Mouse (Mus musculus) frontal cortex, postnatal 14 days (tissue): Measurements from ENCODE around the gene Ube2cbp.

Experiments used
- DNase-seq, 2 experiments: peaks; one replicate each; pipeline ENCODE4 v3.0.0; 2022; ENCODE audit warnings: low spot score in 2 of 2

Ube2cbp gene

DNA sequence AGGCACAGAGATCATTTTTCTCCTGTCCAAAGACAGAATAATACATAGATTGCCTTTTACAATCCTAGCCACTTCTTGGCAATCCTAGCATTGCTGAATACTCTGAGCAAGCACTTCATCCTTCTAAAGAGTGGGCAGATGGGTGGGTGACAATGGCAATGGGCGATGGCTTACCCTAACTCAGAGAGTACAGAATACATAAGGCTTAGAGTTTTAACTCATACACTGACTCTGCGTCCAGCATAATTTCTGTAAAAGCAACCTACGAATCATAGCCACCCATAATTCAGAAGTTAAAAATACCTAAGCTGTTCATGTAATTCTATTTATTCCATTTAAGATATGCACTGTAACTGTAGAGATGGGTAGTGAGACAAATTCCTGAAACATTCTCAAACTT lies 29.2 kb downstream of the Ube2cbp start:
- no peak for DNase-seq

- DNase-seq: no peak
Measured at GRCm38 (mm10) chr9:86423331-86423730, 41.4 kb downstream of the Ube2cbp start.

- no peak for DNase-seq
Measured at GRCm38 (mm10) chr9:86419366-86419765, 45.4 kb downstream of the Ube2cbp start.

GRCm38 (mm10) chr9:86417971-86418370 lies 46.8 kb downstream of the Ube2cbp start:
- no peak for DNase-seq

- DNase-seq: no peak
Measured at GRCm38 (mm10) chr9:86395785-86396184, 69.0 kb downstream of the Ube2cbp start.

- no peak for DNase-seq
Measured at GRCm38 (mm10) chr9:86395012-86395411, 69.7 kb downstream of the Ube2cbp start.

DNA sequence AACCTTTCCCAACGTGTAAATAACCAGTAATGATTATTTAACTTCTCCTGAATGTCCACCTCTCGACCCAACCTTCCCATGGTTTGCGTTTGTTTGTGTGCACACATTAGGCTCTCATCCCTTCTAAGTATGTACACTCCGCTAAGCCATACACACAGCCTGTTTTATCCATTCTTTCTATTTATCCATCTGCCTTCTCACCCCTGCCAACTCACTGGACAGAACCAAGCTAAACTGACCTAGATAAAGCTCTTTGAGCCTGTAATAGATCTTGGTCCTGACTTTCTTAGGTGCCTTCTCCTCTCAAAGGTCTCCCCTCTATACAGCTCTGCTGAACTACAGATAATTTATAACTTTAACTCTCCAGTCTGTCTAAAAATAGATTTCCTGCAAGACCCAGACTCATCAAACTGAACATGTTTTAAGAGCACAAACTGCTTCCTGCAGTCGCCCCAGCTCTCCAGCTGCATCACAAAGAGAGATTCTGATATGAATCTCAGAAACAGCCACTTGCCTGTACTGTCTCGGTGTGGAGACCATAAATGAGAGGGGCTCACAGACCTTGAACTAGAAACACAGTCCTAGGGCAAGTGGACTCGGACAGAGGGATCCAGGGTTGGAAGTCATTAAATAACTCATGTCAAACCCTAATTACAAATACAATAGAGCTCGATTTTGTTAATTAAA lies 71.0 kb downstream of the Ube2cbp start:
- DNase-seq: no peak

DNA sequence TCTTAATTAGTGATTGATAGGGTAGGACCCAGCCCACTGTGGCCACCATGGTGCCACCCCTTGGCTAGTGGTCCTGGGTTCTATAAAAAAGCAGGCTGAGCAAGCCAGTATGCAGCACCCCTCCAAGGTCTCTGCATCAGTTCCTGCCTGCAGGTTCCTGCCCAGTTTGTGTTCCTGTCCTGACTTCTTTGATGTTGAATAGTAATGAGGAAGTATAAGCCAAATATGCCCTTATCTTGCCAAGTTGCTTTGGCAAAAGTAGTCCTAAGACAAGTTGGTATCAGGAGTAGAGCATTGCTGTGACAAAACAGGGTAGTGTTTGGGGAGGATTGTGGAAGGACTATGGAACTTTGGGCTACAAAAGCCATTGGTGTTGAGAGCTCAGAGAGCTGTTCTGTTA lies 73.3 kb downstream of the Ube2cbp start:
- DNase-seq: no peak

DNA sequence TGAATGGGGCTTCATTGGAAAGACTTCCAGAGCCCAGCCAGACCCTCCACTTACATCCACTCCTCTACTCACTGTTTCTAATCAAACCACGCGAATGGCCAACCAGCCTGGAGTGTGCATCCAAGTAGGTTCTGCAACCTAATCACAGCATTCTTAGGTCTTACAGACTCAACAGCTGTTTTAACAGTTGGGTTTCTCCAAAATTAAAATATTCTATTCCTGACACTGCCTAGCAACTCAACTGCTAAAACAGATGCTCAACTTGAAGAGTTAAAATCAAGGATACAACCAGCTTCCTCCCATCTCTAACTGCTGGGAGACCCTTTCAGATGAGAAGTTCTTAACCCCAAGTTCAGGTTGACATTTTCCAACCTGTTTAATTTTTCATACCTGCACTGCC lies 74.0 kb downstream of the Ube2cbp start:
- DNase-seq: no peak

- DNase-seq: no peak
Measured at GRCm38 (mm10) chr9:86388538-86388937, 76.2 kb downstream of the Ube2cbp start.

GRCm38 (mm10) chr9:86376923-86377322 lies 87.8 kb downstream of the Ube2cbp start:
- DNase-seq: no peak

GRCm38 (mm10) chr9:86372783-86373567 lies 91.8 kb downstream of the Ube2cbp start:
- DNase-seq: no peak

DNA sequence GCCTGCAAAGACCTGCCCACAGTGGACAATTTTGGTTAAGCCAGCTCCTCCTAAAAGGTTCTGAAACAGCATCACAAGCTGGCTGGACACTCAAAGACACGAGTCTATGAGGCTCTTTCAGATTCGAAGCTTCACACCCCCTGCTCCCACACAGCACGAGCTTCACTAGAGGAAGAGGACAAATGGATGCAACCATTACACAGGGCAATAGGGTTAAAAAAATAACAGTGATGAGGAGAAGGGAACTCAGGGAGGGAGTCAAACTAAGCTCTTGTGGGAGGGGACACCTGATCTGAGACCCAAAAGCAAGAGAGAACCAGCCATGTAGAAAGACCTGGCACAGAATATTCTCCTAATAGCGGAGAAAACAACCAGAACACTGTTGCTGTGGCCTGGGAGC lies 95.5 kb downstream of the Ube2cbp start:
- no peak for DNase-seq

- no peak for DNase-seq
Measured at GRCm38 (mm10) chr9:86360536-86360935, 104.2 kb downstream of the Ube2cbp start.

DNA sequence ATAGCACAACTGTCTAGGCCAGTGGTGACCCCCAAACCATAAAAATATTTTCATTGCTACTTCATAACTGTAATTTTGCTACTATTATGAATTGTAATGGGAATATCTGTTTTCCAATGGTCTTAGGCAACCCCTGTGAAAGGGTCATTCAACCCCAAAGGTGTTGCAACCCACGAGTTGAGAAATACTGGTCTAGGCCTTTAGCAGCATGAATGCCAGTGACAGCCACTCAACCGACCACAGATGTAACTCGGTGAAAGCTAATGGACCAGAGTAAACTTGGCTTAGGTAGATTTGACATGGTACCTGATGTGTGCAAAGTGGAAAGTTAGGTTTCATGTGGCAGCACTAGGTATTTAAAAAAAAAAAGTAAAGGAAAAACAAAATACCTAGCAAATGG lies 108.9 kb downstream of the Ube2cbp start:
- DNase-seq: no peak

- DNase-seq: no peak
Measured at GRCm38 (mm10) chr9:86351491-86351890, 113.3 kb downstream of the Ube2cbp start.

DNA sequence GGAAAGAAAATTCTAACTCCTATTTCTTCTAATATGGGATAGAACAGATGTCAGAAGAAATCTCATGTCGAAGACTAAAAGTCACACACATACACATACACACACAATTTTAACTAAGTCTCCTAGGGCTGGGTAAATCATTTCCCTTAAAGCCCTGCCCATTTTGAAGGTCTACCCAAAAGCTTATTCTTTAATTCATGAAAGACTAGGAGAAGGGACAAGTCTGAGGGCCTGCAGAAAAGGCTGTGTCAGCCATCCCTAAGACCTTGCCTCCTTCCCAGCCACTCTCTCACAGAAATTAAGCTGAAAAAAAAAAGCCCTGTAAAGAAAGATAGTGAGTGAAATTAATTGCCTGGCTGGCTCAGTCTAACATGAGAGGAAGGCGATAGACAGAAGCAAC lies 128.0 kb downstream of the Ube2cbp start:
- no peak for DNase-seq

DNA sequence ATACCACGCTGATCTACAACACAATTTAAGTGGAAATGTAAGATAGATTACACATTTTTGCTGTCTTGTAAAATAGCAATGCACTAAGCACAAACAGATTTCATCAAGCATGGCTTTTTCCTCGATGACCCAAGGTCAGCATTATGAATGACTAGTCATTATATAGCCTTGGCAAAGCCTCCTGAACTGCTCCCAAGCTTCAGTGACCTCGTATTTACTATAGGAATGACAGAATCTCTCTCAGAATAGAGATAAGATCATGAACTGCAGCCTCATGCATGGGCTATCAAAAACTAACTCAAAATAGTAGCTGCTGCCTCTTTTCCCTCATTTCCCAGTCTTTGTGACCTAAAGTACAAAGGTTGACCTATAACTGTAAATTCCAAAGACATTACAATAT lies 128.4 kb downstream of the Ube2cbp start:
- DNase-seq: no peak

- no peak for DNase-seq
Measured at GRCm38 (mm10) chr9:86335588-86335987, 129.2 kb downstream of the Ube2cbp start.

GRCm38 (mm10) chr9:86334357-86334756 lies 130.4 kb downstream of the Ube2cbp start:
- no peak for DNase-seq

DNA sequence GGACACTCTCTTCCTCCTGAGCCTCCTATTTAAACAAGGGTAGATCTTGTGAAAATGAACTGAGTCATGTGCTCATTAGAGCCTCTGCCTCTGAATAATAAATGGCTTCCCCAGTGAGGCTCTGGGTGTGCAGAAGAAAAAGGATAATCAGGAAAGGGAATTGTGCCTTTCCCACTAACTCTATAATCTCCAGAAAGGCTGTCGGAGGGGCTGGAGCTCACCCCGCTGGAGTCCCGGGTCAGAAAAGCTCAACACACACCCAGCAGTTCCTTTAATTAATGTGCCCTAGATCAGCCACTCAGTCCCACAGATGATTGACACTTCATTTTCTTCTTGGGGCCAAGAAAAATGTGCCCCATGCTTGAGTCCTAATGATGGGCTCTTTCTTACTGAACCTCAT lies 134.2 kb downstream of the Ube2cbp start:
- no peak for DNase-seq

DNA sequence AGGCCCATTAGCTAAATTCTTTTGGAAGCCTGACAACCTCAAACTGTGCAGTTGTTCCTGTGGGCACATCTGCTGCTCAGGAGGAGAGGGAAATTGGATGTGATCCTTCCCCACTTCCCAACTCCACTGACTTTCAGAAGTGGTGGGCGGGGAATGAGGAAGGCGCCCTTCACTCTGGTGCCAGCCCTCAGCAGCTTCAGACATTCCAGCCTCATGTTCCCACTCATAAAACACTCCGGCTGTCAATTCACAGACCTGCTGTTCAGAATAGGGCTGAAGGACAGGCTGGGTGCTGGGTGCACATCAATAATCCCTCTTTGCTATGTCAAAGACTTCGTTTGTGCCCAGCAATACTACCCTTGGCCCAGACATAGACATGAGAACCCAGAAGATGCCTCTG lies 136.5 kb downstream of the Ube2cbp start:
- DNase-seq: no peak

DNA sequence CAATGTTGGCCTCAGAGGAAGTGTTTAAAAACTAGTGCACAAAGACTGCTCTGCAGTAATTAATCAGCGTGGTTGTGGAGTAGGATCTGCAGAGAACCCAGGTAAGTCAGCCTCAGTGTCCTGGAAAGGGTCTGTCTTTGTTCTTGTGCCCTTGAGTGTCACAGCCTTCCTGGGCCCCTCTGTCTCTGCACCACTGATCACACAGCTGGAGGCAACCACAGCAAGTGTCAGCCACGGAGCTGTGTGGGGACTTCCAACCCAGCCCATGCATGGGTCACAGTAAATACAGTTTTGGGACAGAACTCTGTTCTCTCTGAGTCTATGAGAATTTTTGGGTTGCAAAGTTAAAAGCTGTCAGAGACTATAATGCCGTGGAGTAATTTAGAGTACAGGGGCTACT lies 137.4 kb downstream of the Ube2cbp start:
- no peak for DNase-seq
